Mouse (Mus musculus) cerebellum, adult 2 months (tissue): ENCODE measurements around the gene Megf8. TPM values are rescaled to one million over a fixed set of nuclear protein-coding genes. Genes with fewer than 3 reads are reported as not detected.

Experiments used
- DNase-seq, 2 experiments: peaks; one replicate each; pipeline ENCODE4 v3.0.0; 2021
- H3K27ac ChIP-seq: fragments of 200-500 bp; 2 replicates; pipeline ENCODE4 v1.5.1; 2012; ENCODE audit warnings: low read length, control low read depth, inconsistent platforms; ENCODE audit not compliant: insufficient read depth
- H3K27me3 ChIP-seq: fragments of 200-500 bp; 2 replicates; pipeline ENCODE4 v1.6.1; 2012; ENCODE audit warnings: inconsistent platforms, mild to moderate bottlenecking, low read length, moderate library complexity; ENCODE audit not compliant: control insufficient read depth, insufficient read depth
- H3K4me1 ChIP-seq: fragments of 200-500 bp; 2 replicates; pipeline ENCODE4 v1.6.1; 2011; ENCODE audit warnings: low read length; ENCODE audit not compliant: control insufficient read depth, insufficient read depth
- H3K4me3 ChIP-seq: fragments of 200-500 bp; replicated peaks from 2 replicates; pipeline ENCODE3; 2011; ENCODE audit warnings: mild to moderate bottlenecking, low read depth, low read length, control low read depth; ENCODE audit not compliant: insufficient read depth
- CTCF ChIP-seq: fragments of 200-500 bp; IDR thresholded peaks from 2 replicates; pipeline ENCODE4 v1.5.1; 2011; ENCODE audit warnings: low read depth, mild to moderate bottlenecking, control low read depth, low read length, moderate library complexity, borderline replicate concordance; ENCODE audit not compliant: insufficient read depth
- POLR2A ChIP-seq: fragments of 200-500 bp; IDR thresholded peaks from 2 replicates; pipeline ENCODE4 v1.6.1; 2011; ENCODE audit warnings: low read length, control low read depth, borderline replicate concordance; ENCODE audit not compliant: insufficient read depth
- WGBS: fragments of 180-500 bp; shearing (Covaris S2); methylation state at CpG from one replicate; pipeline ENCODE4 v1.1.7; 2018; 5-methylcytosine and 5-hydroxymethylcytosine counted together
- polyA plus RNA-seq: library from polyadenylated mRNA; depleted of rRNA; stranded (reverse); fragments of >200 nt; gene quantifications from 2 replicates; pipeline ENCODE4 v1.2.3, GENCODE M21; 2012

Gene Megf8
- polyA plus RNA-seq, 1 experiment: 76.8 TPM

- TF ChIP-seq CTCF (no peak), POLR2A (no peak)
- Histone ChIP-seq H3K4me1 (no peaks in the 10 kb centered on the region), H3K27ac (no peak overlapping the region), H3K4me3 (no peak overlapping the region), H3K27me3 (no peaks in the 10 kb centered on the region)
- no peak for DNase-seq
- WGBS: 75% methylated on average over 12 of the region's 12 CpGs
Observed at GRCm38 (mm10) chr7:25294960-25295722, 21.8 kb upstream of the Megf8 start.

GRCm38 (mm10) chr7:25296945-25297453, 20.0 kb upstream of the Megf8 start:
- TF ChIP-seq CTCF: no peak
- 4% methylated on average over 21 of the region's 21 CpGs for WGBS
- Histone ChIP-seq H3K27me3 (no peaks in the 10 kb centered on the region), H3K4me1 (no peaks in the 10 kb centered on the region), H3K27ac (no peak overlapping the region), H3K4me3 (peak overlapping the region; percentile 93)
- DNase-seq: no peak

- peak; percentile 53; the same call in 1 of the 2 replicates for TF ChIP-seq CTCF
- peak; percentile 14; the same call in 1 of the 2 replicates for TF ChIP-seq POLR2A
- Histone ChIP-seq H3K27ac (peak within 1 kb of the TSS; percentile 63), H3K4me3 (peak within 1 kb of the TSS; percentile 93), H3K27me3 (no peaks in the 10 kb centered on the region), H3K4me1 (no peaks in the 10 kb centered on the region)
- WGBS: under 1% methylated on average over 52 of the region's 52 CpGs
- DNase-seq: peak; percentile 91 to 94
Observed at GRCm38 (mm10) chr7:25297454-25298325, 19.3 kb upstream of the Megf8 start, which contains the start of gene Pafah1b3. Gene Pafah1b3 (minus strand): TSS chr7:25297986.

- TF ChIP-seq CTCF: no peak
- TF ChIP-seq POLR2A: no peak
- no peak for DNase-seq
- H3K27ac ChIP-seq: no peak within 1 kb of the TSS
- H3K27me3 ChIP-seq: no peaks in the 10 kb centered on the region
- peaks cover 3% of the 10 kb centered on the region; the same call in 1 of the 2 replicates for H3K4me1 ChIP-seq
- H3K4me3 ChIP-seq: no peak within 1 kb of the TSS
- WGBS: 65% methylated on average over 19 of the region's 19 CpGs
Observed at GRCm38 (mm10) chr7:25301063-25301462, 15.9 kb upstream of the Megf8 start, which contains the start of gene Prr19. Gene Prr19 (plus strand): TSS chr7:25301411.

GRCm38 (mm10) chr7:25303003-25303684, 13.8 kb upstream of the Megf8 start:
- H3K27ac ChIP-seq: no peak overlapping the region

GRCm38 (mm10) chr7:25303685-25304006, 13.3 kb upstream of the Megf8 start:
- DNase-seq: no peak
- TF ChIP-seq POLR2A (no peak), CTCF (no peak)
- Histone ChIP-seq H3K4me1 (peaks cover 14% of the 10 kb centered on the region), H3K4me3 (no peak overlapping the region), H3K27ac (no peak overlapping the region), H3K27me3 (no peaks in the 10 kb centered on the region)
- 69% methylated on average over 3 of the region's 3 CpGs for WGBS

More at GRCm38 (mm10) chr7:25303003-25303684, 13.8 kb upstream of the Megf8 start:
- TF ChIP-seq POLR2A (no peak), CTCF (no peak)
- no peak for DNase-seq
- Histone ChIP-seq H3K4me3 (no peak overlapping the region), H3K4me1 (peaks cover 12% of the 10 kb centered on the region), H3K27me3 (no peaks in the 10 kb centered on the region)
- WGBS: 69% methylated on average over 9 of the region's 9 CpGs

GRCm38 (mm10) chr7:25305481-25305880, 11.5 kb upstream of the Megf8 start:
- peaks cover 18% of the 10 kb centered on the region for H3K4me1 ChIP-seq
- peak overlapping the region; percentile 89 for H3K4me3 ChIP-seq
- no peak for TF ChIP-seq POLR2A
- TF ChIP-seq CTCF: no peak
- 1% methylated on average over 2 of the region's 2 CpGs for WGBS
- DNase-seq: no peak
- H3K27me3 ChIP-seq: no peaks in the 10 kb centered on the region
- peak overlapping the region; percentile 82; the same call in 1 of the 2 replicates for H3K27ac ChIP-seq
